Mouse (Mus musculus) kidney, adult 2 months (tissue): Measurements from ENCODE around the gene Oser1. TPM values are rescaled to one million over a fixed set of nuclear protein-coding genes. Genes with fewer than 3 reads are reported as not detected.

Source experiments
- DNase-seq: peaks from one replicate; pipeline ENCODE4 v3.0.0; 2021
- H3K27ac ChIP-seq: fragments of 200-500 bp; 2 replicates; pipeline ENCODE4 v1.5.1; 2012; ENCODE audit warnings: low read depth, low read length, control low read depth, inconsistent platforms; ENCODE audit not compliant: insufficient read depth
- H3K27me3 ChIP-seq: fragments of 200-500 bp; replicated peaks from 2 replicates; pipeline ENCODE4 v1.6.1; 2012; ENCODE audit warnings: mild to moderate bottlenecking, moderate library complexity, low read length, inconsistent platforms; ENCODE audit not compliant: control insufficient read depth, insufficient read depth
- H3K36me3 ChIP-seq: fragments of 200-500 bp; 2 replicates; pipeline ENCODE4 v1.6.1; 2012; ENCODE audit warnings: mild to moderate bottlenecking, moderate library complexity, low read length, inconsistent platforms; ENCODE audit not compliant: control insufficient read depth, insufficient read depth
- H3K4me1 ChIP-seq: fragments of 200-500 bp; 2 replicates; pipeline ENCODE4 v1.6.1; 2011; ENCODE audit warnings: low read length; ENCODE audit not compliant: control insufficient read depth, insufficient read depth
- H3K4me3 ChIP-seq: fragments of 200-500 bp; 2 replicates; pipeline ENCODE4 v1.5.1; 2011; ENCODE audit warnings: mild to moderate bottlenecking, low read depth, low read length, control low read depth; ENCODE audit not compliant: insufficient read depth
- CTCF ChIP-seq: fragments of 200-500 bp; conservative IDR thresholded peaks from 2 replicates; pipeline ENCODE4 v1.5.1; 2011; ENCODE audit warnings: low read depth, mild to moderate bottlenecking, control low read depth, low read length, moderate library complexity, mixed read lengths; ENCODE audit not compliant: insufficient read depth, insufficient read length
- POLR2A ChIP-seq: fragments of 200-500 bp; IDR thresholded peaks from one replicate; pipeline ENCODE4 v1.6.1; 2011; ENCODE audit warnings: low read depth, low read length, control low read depth
- WGBS: fragments of 180-500 bp; shearing (Covaris S2); methylation state at CpG from one replicate; pipeline ENCODE4 v1.1.7; 2018; 5-methylcytosine and 5-hydroxymethylcytosine counted together
- polyA plus RNA-seq: library from polyadenylated mRNA; depleted of rRNA; stranded (reverse); fragments of >200 nt; gene quantifications from 2 replicates; pipeline ENCODE4 v1.2.3, GENCODE M21; 2012

Oser1 gene
- polyA plus RNA-seq, 1 experiment, result 13.9 TPM

DNA sequence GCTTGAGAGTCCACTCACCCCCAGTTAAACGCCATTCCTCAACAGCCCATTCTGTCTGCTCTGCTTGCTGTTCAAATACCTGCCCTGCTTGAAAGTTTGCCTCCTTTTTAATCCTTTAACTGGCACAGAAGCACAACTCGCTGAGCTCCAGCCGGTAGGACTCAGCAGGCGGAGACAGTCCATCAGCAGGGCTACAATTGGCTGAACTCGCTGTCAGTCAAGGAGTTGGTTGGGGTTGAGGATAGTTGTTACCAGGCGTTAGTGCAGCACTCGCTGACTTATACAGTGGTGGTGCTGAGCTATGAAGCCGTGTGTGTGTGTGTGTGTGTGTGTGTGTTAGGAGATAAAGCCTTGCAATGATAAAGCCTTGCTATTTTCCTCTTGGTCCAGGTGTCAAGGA is 36.1 kb upstream of the Oser1 start:
- no peaks in the 10 kb centered on the region for H3K27me3 ChIP-seq
- H3K27ac ChIP-seq, result no peak overlapping the region
- 0 out of 2 replicates have a peak, but pooled peaks cover 2% of the 10 kb centered on the region for H3K4me1 ChIP-seq
- H3K4me3 ChIP-seq, result no peak overlapping the region
- TF ChIP-seq CTCF (no peak), POLR2A (no peak)
- WGBS, result 92% methylated on average over 8 of the region's 8 CpGs
- no peaks in the 10 kb centered on the region for H3K36me3 ChIP-seq
- DNase-seq, result no peak

GRCm38 (mm10) chr2:163459380-163459779 is 34.9 kb upstream of the Oser1 start:
- H3K4me1 ChIP-seq, result 0 out of 2 replicates have a peak, but pooled peaks cover 2% of the 10 kb centered on the region
- no peak overlapping the region for H3K27ac ChIP-seq
- no peak overlapping the region for H3K4me3 ChIP-seq
- DNase-seq, result no peak
- WGBS, result 33% methylated on average over 10 of the region's 10 CpGs
- H3K27me3 ChIP-seq, result no peaks in the 10 kb centered on the region
- TF ChIP-seq CTCF (no peak), POLR2A (no peak)
- H3K36me3 ChIP-seq, result no peaks in the 10 kb centered on the region

DNA sequence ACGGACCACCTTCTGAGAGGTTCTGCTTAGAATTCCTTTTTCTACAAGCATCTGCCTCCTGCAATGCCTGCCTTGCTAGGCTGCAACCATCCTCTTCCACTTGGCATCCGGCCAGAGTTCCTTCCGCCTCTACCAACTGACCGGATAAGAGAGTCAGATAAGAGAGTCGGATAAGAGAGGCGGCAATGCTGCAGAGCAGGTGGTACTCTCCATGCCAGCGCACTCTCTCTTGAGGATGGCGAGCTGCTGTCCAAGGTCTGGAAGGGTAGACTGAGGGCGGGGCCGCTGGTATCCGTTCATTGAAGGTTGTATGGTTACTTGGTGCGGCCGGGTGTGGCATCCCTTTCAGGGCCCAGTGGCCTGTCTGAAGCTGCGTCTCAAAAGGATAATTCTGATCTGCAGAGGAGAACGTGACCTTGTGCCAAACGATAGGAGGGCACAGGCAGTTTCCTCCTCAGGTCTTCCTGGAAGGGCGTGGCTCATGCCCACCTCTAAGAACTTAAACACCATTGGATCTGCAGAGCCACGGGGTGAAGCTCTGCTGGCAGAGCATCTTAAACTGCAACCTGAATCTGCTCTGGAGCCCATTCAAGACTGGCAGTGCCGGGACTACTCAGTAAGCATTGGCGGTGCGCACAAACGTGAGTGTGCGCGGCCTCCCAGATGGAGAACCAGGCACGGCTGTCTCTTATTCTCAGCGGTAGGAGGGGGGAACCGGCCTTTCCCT is 34.2 kb upstream of the Oser1 start:
- Histone ChIP-seq H3K27ac (no peak overlapping the region), H3K36me3 (no peaks in the 10 kb centered on the region), H3K4me1 (no peaks in the 10 kb centered on the region), H3K27me3 (no peaks in the 10 kb centered on the region), H3K4me3 (no peak overlapping the region)
- 45% methylated on average over 27 of the region's 27 CpGs for WGBS
- DNase-seq, result no peak
- no peak for TF ChIP-seq CTCF
- no peak for TF ChIP-seq POLR2A

GRCm38 (mm10) chr2:163453378-163453777 is 28.9 kb upstream of the Oser1 start:
- Histone ChIP-seq H3K27me3 (no peaks in the 10 kb centered on the region), H3K4me1 (no peaks in the 10 kb centered on the region), H3K27ac (no peak overlapping the region), H3K36me3 (no peaks in the 10 kb centered on the region), H3K4me3 (no peak overlapping the region)
- 83% methylated on average over 13 of the region's 13 CpGs for WGBS
- TF ChIP-seq POLR2A (no peak), CTCF (no peak)
- DNase-seq, result peak; percentile 24

- Histone ChIP-seq H3K4me1 (no peaks in the 10 kb centered on the region), H3K36me3 (no peaks in the 10 kb centered on the region), H3K27ac (no peak overlapping the region), H3K4me3 (no peak overlapping the region), H3K27me3 (no peaks in the 10 kb centered on the region)
- peak; percentile 9 for DNase-seq
- 83% methylated on average over 6 of the region's 6 CpGs for WGBS
- TF ChIP-seq CTCF, result peak; percentile 39; the same call in 1 of the 2 replicates
- TF ChIP-seq POLR2A, result no peak
Observed at GRCm38 (mm10) chr2:163452738-163453137, 28.2 kb upstream of the Oser1 start.

- no peaks in the 10 kb centered on the region for H3K36me3 ChIP-seq
- no peak for DNase-seq
- TF ChIP-seq POLR2A (no peak), CTCF (no peak)
- no peak overlapping the region for H3K27ac ChIP-seq
- no peak overlapping the region for H3K4me3 ChIP-seq
- no peaks in the 10 kb centered on the region for H3K4me1 ChIP-seq
- H3K27me3 ChIP-seq, result no peaks in the 10 kb centered on the region
- WGBS, result 51% methylated on average over 6 of the region's 6 CpGs
Observed at GRCm38 (mm10) chr2:163450668-163451295, 26.3 kb upstream of the Oser1 start.

- no peak for TF ChIP-seq CTCF
- no peak for TF ChIP-seq POLR2A
- Histone ChIP-seq H3K36me3 (no peaks in the 10 kb centered on the region), H3K4me1 (no peaks in the 10 kb centered on the region), H3K4me3 (no peak overlapping the region), H3K27ac (no peak overlapping the region), H3K27me3 (no peaks in the 10 kb centered on the region)
- 51% methylated on average over 3 of the region's 3 CpGs for WGBS
- DNase-seq, result no peak
Observed at GRCm38 (mm10) chr2:163449276-163449675, 24.8 kb upstream of the Oser1 start.
